Mouse (Mus musculus) spleen, postnatal 10 days (tissue): ENCODE measurements around the gene Kat5.

ENCODE experiments used
- DNase-seq, 2 experiments: peaks; one replicate each; pipeline ENCODE4 v3.0.0; 2021 to 2022; ENCODE audit warnings: low spot score in 2 of 2

The Kat5 gene

GRCm38 (mm10) chr19:5629907-5630306 is 19.9 kb upstream of the Kat5 start:
- no peak for DNase-seq

GRCm38 (mm10) chr19:5625311-5625710 is 15.3 kb upstream of the Kat5 start:
- no peak for DNase-seq

GRCm38 (mm10) chr19:5621884-5622283 is 11.8 kb upstream of the Kat5 start:
- DNase-seq, result no peak

- no peak for DNase-seq
These were observed 10.0 kb upstream of the Kat5 start for GRCm38 (mm10) chr19:5620007-5620406.

GRCm38 (mm10) chr19:5614953-5615352 is 4.9 kb upstream of the Kat5 start:
- DNase-seq, result no peak

GRCm38 (mm10) chr19:5612762-5613411 is 2.9 kb upstream of the Kat5 start:
- DNase-seq, result no peak

GRCm38 (mm10) chr19:5611973-5612372 is 1.9 kb upstream of the Kat5 start:
- peak in 1 of 2 experiments; percentile 44 for DNase-seq

- DNase-seq, result no peak
These were observed 878 bp downstream of the Kat5 start for GRCm38 (mm10) chr19:5609171-5609546.

- DNase-seq, result no peak
These were observed 1.3 kb downstream of the Kat5 start for GRCm38 (mm10) chr19:5608707-5609106.

- no peak for DNase-seq
These were observed 2.2 kb downstream of the Kat5 start for GRCm38 (mm10) chr19:5607705-5608410.

GRCm38 (mm10) chr19:5606196-5606595 is 3.8 kb downstream of the Kat5 start:
- no peak for DNase-seq

GRCm38 (mm10) chr19:5605126-5605525 is 4.9 kb downstream of the Kat5 start:
- DNase-seq, result no peak

GRCm38 (mm10) chr19:5603664-5604063 is 6.4 kb downstream of the Kat5 start:
- no peak for DNase-seq

- DNase-seq, result peak; percentile 81 to 82
These were observed 8.1 kb downstream of the Kat5 start, which contains the start of gene Rnaseh2c for GRCm38 (mm10) chr19:5601752-5602541. Rnaseh2c (plus strand) TSS chr19:5601873.

GRCm38 (mm10) chr19:5599224-5599623 is 10.8 kb downstream of the Kat5 start:
- DNase-seq, result no peak

- DNase-seq, result no peak
These were observed 18.1 kb downstream of the Kat5 start for GRCm38 (mm10) chr19:5591888-5592287.

- no peak for DNase-seq
These were observed 20.9 kb downstream of the Kat5 start for GRCm38 (mm10) chr19:5589159-5589558.

GRCm38 (mm10) chr19:5581995-5582394 is 28.0 kb downstream of the Kat5 start:
- DNase-seq, result no peak

- no peak for DNase-seq
These were observed 29.3 kb downstream of the Kat5 start for GRCm38 (mm10) chr19:5580776-5581175.

- DNase-seq, result no peak
These were observed 30.1 kb downstream of the Kat5 start for GRCm38 (mm10) chr19:5579971-5580370.

GRCm38 (mm10) chr19:5575336-5575735 is 34.7 kb downstream of the Kat5 start:
- no peak for DNase-seq

- no peak for DNase-seq
These were observed 37.5 kb downstream of the Kat5 start for GRCm38 (mm10) chr19:5572331-5573125.
